Mouse (Mus musculus): ENCODE results near the gene Klk15. TPM values are rescaled to one million over a fixed set of nuclear protein-coding genes. Genes with fewer than 3 reads are reported as not detected.

Klk15 gene
- polyA plus RNA-seq (2015; fragmentation: Nextera tagmentation; extraction: Ambion mirVana): not detected in 2 replicates

GRCm38 (mm10) chr7:43933440-43933839 lies at the start of gene Klk15:
TSS of gene Klk15 (plus strand) at chr7:43933740.
- WGBS: 92% methylated on average over 3 of the region's 3 CpGs
- no peaks in the 10 kb centered on the region for H3K36me3 ChIP-seq (ENCODE audit: control insufficient read depth, insufficient read depth, low read length)
- no peak within 1 kb of the TSS for H3K4me2 ChIP-seq (ENCODE audit: low read length)
- no peak for ATAC-seq
- no peak within 1 kb of the TSS for H3K4me3 ChIP-seq (ENCODE audit: low read length)
- H3K9ac ChIP-seq (ENCODE audit: low read depth, low read length): no peak within 1 kb of the TSS
- no peaks in the 10 kb centered on the region for H3K4me1 ChIP-seq (ENCODE audit: control insufficient read depth, insufficient read depth, low read depth, low read length)
- no peaks in the 10 kb centered on the region for H3K9me3 ChIP-seq (ENCODE audit: control insufficient read depth, low read length)
- no peaks in the 10 kb centered on the region for H3K27me3 ChIP-seq (replicated peaks; ENCODE audit: control insufficient read depth, insufficient read depth, low read length)
- H3K27ac ChIP-seq (ENCODE audit: low read depth, low read length): no peak within 1 kb of the TSS

- Histone ChIP-seq H3K9me3 (ENCODE audit: control insufficient read depth, low read length) (no peaks in the 10 kb centered on the region), H3K27ac (ENCODE audit: low read depth, low read length) (no peak overlapping the region), H3K4me3 (ENCODE audit: low read length) (no peak overlapping the region), H3K9ac (ENCODE audit: low read depth, low read length) (no peak overlapping the region), H3K27me3 (replicated peaks; ENCODE audit: control insufficient read depth, insufficient read depth, low read length) (no peaks in the 10 kb centered on the region), H3K36me3 (ENCODE audit: control insufficient read depth, insufficient read depth, low read length) (no peaks in the 10 kb centered on the region), H3K4me1 (ENCODE audit: control insufficient read depth, insufficient read depth, low read depth, low read length) (no peaks in the 10 kb centered on the region), H3K4me2 (ENCODE audit: low read length) (no peak overlapping the region)
- no peak for ATAC-seq
- 64% methylated on average over 5 of the region's 5 CpGs for WGBS
These were observed 42.2 kb upstream of the Klk15 start for GRCm38 (mm10) chr7:43891365-43891764.

GRCm38 (mm10) chr7:43891788-43892187 lies 41.8 kb upstream of the Klk15 start:
- no peaks in the 10 kb centered on the region for H3K27me3 ChIP-seq (replicated peaks; ENCODE audit: control insufficient read depth, insufficient read depth, low read length)
- H3K4me3 ChIP-seq (ENCODE audit: low read length): no peak overlapping the region
- H3K4me2 ChIP-seq (ENCODE audit: low read length): no peak overlapping the region
- no peaks in the 10 kb centered on the region for H3K4me1 ChIP-seq (ENCODE audit: control insufficient read depth, insufficient read depth, low read depth, low read length)
- no peak overlapping the region for H3K27ac ChIP-seq (ENCODE audit: low read depth, low read length)
- H3K9me3 ChIP-seq (ENCODE audit: control insufficient read depth, low read length): no peaks in the 10 kb centered on the region
- no peak overlapping the region for H3K9ac ChIP-seq (ENCODE audit: low read depth, low read length)
- no peaks in the 10 kb centered on the region for H3K36me3 ChIP-seq (ENCODE audit: control insufficient read depth, insufficient read depth, low read length)
- no peak for ATAC-seq
- 70% methylated on average over 3 of the region's 3 CpGs for WGBS

GRCm38 (mm10) chr7:43894836-43895235 lies 38.7 kb upstream of the Klk15 start:
- WGBS: 7% methylated on average over 1 of the region's 1 CpGs
- Histone ChIP-seq H3K27ac (ENCODE audit: low read depth, low read length) (no peak overlapping the region), H3K9ac (ENCODE audit: low read depth, low read length) (no peak overlapping the region), H3K9me3 (ENCODE audit: control insufficient read depth, low read length) (no peaks in the 10 kb centered on the region), H3K4me1 (ENCODE audit: control insufficient read depth, insufficient read depth, low read depth, low read length) (no peaks in the 10 kb centered on the region), H3K36me3 (ENCODE audit: control insufficient read depth, insufficient read depth, low read length) (no peaks in the 10 kb centered on the region), H3K4me3 (ENCODE audit: low read length) (no peak overlapping the region), H3K4me2 (ENCODE audit: low read length) (no peak overlapping the region), H3K27me3 (replicated peaks; ENCODE audit: control insufficient read depth, insufficient read depth, low read length) (no peaks in the 10 kb centered on the region)
- peak; percentile 99 for ATAC-seq

GRCm38 (mm10) chr7:43914821-43915220 lies 18.7 kb upstream of the Klk15 start:
- Histone ChIP-seq H3K4me1 (ENCODE audit: control insufficient read depth, insufficient read depth, low read depth, low read length) (no peaks in the 10 kb centered on the region), H3K9me3 (ENCODE audit: control insufficient read depth, low read length) (no peaks in the 10 kb centered on the region), H3K27me3 (replicated peaks; ENCODE audit: control insufficient read depth, insufficient read depth, low read length) (no peaks in the 10 kb centered on the region), H3K4me2 (ENCODE audit: low read length) (no peak overlapping the region), H3K36me3 (ENCODE audit: control insufficient read depth, insufficient read depth, low read length) (no peaks in the 10 kb centered on the region), H3K4me3 (ENCODE audit: low read length) (no peak overlapping the region), H3K9ac (ENCODE audit: low read depth, low read length) (no peak overlapping the region), H3K27ac (ENCODE audit: low read depth, low read length) (no peak overlapping the region)
- no peak for ATAC-seq
- WGBS: 81% methylated on average over 9 of the region's 9 CpGs

GRCm38 (mm10) chr7:43918426-43918825 lies 15.1 kb upstream of the Klk15 start:
- Histone ChIP-seq H3K4me2 (ENCODE audit: low read length) (no peak overlapping the region), H3K36me3 (ENCODE audit: control insufficient read depth, insufficient read depth, low read length) (no peaks in the 10 kb centered on the region), H3K27me3 (replicated peaks; ENCODE audit: control insufficient read depth, insufficient read depth, low read length) (no peaks in the 10 kb centered on the region), H3K9ac (ENCODE audit: low read depth, low read length) (no peak overlapping the region), H3K4me3 (ENCODE audit: low read length) (no peak overlapping the region), H3K27ac (ENCODE audit: low read depth, low read length) (no peak overlapping the region), H3K4me1 (ENCODE audit: control insufficient read depth, insufficient read depth, low read depth, low read length) (no peaks in the 10 kb centered on the region), H3K9me3 (ENCODE audit: control insufficient read depth, low read length) (no peaks in the 10 kb centered on the region)
- WGBS: 86% methylated on average over 13 of the region's 13 CpGs
- no peak for ATAC-seq

DNA sequence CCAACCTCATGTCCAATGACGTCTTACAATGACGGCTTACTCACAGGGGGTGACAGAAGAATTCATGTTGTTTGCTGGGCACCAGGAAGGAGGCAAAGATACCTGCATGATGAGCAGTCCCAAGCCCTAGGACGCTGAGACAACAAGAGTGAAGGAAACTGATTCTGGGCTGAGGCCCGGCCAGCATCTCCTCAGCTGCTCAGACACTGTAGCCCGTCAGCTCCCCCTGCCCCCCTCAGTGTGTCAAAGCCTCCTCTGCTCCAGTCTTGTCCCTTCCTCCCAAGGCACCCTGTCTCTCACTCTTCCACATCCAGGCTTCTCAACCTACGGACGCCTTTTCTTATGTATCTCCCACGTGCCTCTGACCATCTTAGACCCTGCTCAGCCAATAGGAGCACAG lies 14.7 kb upstream of the Klk15 start:
- Histone ChIP-seq H3K36me3 (ENCODE audit: control insufficient read depth, insufficient read depth, low read length) (no peaks in the 10 kb centered on the region), H3K27ac (ENCODE audit: low read depth, low read length) (no peak overlapping the region), H3K4me1 (ENCODE audit: control insufficient read depth, insufficient read depth, low read depth, low read length) (no peaks in the 10 kb centered on the region), H3K9ac (ENCODE audit: low read depth, low read length) (no peak overlapping the region), H3K27me3 (replicated peaks; ENCODE audit: control insufficient read depth, insufficient read depth, low read length) (no peaks in the 10 kb centered on the region), H3K4me2 (ENCODE audit: low read length) (no peak overlapping the region), H3K4me3 (ENCODE audit: low read length) (no peak overlapping the region), H3K9me3 (ENCODE audit: control insufficient read depth, low read length) (no peaks in the 10 kb centered on the region)
- WGBS: 71% methylated on average over 8 of the region's 8 CpGs
- no peak for ATAC-seq

DNA sequence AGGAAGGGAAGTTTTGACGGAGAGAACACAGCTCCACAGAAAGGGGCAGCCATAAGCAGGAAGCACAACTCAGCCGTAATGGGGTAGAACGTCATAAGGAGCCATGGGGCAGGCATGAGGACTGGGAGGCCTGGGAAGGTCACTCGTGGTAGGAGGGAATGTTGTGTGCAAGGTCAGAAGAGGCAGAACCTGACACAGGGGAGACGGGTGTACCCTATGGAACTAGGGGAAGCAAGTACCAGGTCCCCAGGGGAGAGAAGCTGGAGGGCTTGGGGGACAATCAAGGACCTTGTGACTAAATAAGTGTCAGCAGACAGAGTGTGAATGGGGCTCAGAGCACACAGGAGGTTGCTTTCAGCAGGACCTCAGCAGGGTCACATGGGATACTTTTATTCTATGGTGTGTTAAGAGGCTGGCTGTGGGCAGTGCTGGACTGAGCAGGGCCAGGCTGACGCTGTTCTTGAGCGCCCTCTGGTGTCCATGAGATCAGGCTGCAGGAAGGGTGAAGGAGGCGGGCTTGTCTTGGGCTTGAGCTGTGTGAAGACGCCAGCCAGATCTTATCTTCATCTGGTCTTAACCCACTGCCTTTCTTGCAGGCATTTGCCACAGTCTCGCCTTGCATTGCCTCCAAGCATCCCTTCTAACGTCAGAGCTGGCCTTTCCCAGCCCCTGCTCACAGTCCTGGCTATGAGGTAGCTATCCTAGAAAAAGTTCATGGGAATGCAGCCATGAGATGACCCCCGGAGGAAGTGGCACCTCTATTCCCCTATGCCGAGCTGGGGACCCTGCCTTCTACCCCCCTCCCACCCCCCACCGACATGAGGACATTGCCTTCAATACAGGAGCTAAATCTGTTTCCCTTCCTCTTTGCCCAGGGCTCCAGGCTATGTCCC lies 13.7 kb upstream of the Klk15 start:
- Histone ChIP-seq H3K4me2 (ENCODE audit: low read length) (no peak overlapping the region), H3K9me3 (ENCODE audit: control insufficient read depth, low read length) (no peaks in the 10 kb centered on the region), H3K4me3 (ENCODE audit: low read length) (no peak overlapping the region), H3K4me1 (ENCODE audit: control insufficient read depth, insufficient read depth, low read depth, low read length) (no peaks in the 10 kb centered on the region), H3K27me3 (replicated peaks; ENCODE audit: control insufficient read depth, insufficient read depth, low read length) (no peaks in the 10 kb centered on the region), H3K9ac (ENCODE audit: low read depth, low read length) (no peak overlapping the region), H3K27ac (ENCODE audit: low read depth, low read length) (no peak overlapping the region), H3K36me3 (ENCODE audit: control insufficient read depth, insufficient read depth, low read length) (no peaks in the 10 kb centered on the region)
- WGBS: 33% methylated on average over 14 of the region's 14 CpGs
- peak; percentile 96 for ATAC-seq

DNA sequence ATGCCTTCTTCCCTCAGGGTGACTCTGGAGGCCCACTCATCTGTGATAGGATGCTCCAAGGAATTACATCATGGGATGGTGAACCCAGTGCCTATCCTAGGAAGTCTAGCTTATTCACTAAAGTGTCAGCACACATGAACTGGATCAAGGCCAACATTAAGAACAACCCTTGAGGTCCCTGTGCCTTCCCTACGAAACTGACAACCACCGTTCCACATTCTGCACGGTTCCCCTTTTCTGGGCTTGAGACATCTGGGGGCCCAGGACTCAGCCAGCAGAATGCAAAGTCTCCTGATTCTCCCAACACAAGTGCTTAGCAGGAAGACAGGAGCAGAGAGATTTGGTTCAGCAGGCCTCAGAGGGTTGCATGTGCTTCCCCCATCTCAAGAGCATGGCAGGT lies 13.0 kb upstream of the Klk15 start:
- H3K4me2 ChIP-seq (ENCODE audit: low read length): no peak overlapping the region
- 95% methylated on average over 3 of the region's 3 CpGs for WGBS
- ATAC-seq: no peak
- no peaks in the 10 kb centered on the region for H3K36me3 ChIP-seq (ENCODE audit: control insufficient read depth, insufficient read depth, low read length)
- no peaks in the 10 kb centered on the region for H3K4me1 ChIP-seq (ENCODE audit: control insufficient read depth, insufficient read depth, low read depth, low read length)
- H3K27ac ChIP-seq (ENCODE audit: low read depth, low read length): no peak overlapping the region
- no peaks in the 10 kb centered on the region for H3K27me3 ChIP-seq (replicated peaks; ENCODE audit: control insufficient read depth, insufficient read depth, low read length)
- H3K9me3 ChIP-seq (ENCODE audit: control insufficient read depth, low read length): no peaks in the 10 kb centered on the region
- no peak overlapping the region for H3K9ac ChIP-seq (ENCODE audit: low read depth, low read length)
- H3K4me3 ChIP-seq (ENCODE audit: low read length): no peak overlapping the region
